Mouse (Mus musculus): ENCODE measurements around the gene Shisal1. TPM values are rescaled to one million over a fixed set of nuclear protein-coding genes. Genes with fewer than 3 reads are reported as not detected.

The Shisal1 gene
- total RNA-seq, 2 experiments from 2014 or later, result 31.5 to 42.0 TPM

DNA sequence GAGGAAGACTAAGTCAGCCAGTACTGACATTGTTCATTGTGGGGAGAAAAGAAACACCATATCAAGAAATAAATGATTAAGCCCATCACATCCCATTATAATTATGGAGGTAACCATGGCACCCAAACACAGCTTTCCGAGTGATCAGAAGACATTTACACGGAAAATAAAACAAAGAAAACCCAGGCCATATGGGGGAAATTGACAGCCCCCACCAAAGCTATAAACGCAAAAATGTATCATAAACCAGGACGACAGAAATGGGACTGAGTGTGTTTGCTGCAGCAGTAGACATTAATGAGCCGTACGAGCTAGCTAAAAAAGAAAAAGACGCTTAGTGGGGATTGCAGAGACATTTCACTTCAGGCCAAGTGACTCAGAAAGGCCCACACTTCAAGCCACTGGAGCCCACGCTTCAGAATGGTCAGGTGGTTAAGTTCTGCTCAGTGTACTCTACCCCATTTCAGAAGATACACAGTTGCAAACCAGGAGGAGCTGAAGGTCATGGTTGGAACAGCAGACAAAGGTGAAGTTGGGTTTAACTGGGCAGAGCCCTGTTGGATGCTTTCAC, 60.8 kb downstream of the Shisal1 start:
- DNase-seq, result no peak
- intact Hi-C loops (cut with DNase I), result no loop called here

- DNase-seq, result no peak
- intact Hi-C loops (cut with DNase I), result no loop called here
Measured at GRCm38 (mm10) chr15:84384066-84384465, 62.8 kb downstream of the Shisal1 start.

DNA sequence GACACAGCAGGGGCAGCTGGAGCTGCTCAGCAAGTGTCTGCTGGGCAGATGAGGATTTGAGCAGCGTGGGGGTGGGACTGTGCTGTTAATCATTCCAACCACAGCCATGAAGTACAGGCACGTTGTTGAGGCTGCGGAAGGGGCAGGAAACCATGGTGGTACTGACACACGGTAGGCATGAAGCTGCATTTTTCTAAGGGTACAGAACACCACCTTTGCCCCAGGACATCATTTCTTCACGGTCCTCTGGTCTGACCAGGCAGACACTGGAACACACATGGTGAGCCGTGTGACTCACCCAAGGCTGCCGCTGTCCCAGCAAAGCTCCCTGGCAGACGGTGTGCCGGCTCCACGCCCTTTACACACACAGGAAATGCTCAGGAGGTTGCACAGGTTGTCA, 66.7 kb downstream of the Shisal1 start:
- no peak for DNase-seq
- intact Hi-C loops (cut with DNase I), result no loop called here

DNA sequence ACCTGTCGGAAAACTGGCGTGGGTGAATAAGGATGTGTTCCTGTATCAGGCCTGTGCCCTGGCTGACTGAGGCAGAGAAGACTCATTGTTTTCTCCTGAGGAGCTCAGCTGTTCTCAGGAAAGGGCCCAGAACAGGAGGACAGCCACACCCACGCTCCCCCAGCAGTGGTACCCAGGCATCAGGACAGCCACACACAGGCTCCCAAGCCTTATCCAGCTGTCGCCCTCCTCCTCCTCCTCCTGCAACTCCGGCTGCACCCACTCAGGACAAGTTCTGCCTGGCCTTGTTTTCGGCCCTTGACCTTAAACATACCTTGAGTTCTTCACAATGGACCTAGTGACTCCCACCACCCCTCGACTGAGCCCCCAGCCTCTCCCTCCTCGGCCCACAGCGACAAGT, 68.2 kb downstream of the Shisal1 start:
- intact Hi-C loops (cut with DNase I), result no loop called here
- no peak for DNase-seq

DNA sequence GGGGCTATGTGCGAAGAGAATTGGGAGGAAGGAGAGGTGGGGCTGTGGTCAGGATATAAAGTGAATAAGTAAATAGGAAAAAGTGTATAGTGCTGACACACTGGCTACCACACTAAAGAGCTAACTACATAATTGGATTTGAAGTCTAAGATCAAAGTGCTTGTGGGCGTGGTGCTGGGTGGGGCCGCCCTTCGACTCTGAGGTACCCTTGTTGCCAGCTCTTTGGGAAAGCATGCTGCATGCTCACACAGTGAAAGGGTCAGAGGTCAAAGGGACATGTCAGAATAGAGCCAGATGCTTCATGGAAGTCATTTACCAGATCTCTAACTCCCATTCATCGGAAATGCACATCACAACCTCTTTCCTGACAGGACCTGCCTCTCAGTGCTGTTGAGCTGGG, 74.1 kb downstream of the Shisal1 start:
- intact Hi-C loops (cut with DNase I), result no loop called here

GRCm38 (mm10) chr15:84367402-84367801, 79.5 kb downstream of the Shisal1 start:
- peak; percentile 25 for DNase-seq
- intact Hi-C loops (cut with DNase I), result no loop called here

More for the DNA sequence above, 74.1 kb downstream of the Shisal1 start:
- DNase-seq, result no peak

GRCm38 (mm10) chr15:84366574-84366989, 80.3 kb downstream of the Shisal1 start:
- intact Hi-C loops (cut with DNase I), result no loop called here
- peak; percentile 86 for DNase-seq

- no peak for DNase-seq
- intact Hi-C loops (cut with DNase I), result no loop called here
Measured at GRCm38 (mm10) chr15:84365675-84366381, 81.1 kb downstream of the Shisal1 start.

DNA sequence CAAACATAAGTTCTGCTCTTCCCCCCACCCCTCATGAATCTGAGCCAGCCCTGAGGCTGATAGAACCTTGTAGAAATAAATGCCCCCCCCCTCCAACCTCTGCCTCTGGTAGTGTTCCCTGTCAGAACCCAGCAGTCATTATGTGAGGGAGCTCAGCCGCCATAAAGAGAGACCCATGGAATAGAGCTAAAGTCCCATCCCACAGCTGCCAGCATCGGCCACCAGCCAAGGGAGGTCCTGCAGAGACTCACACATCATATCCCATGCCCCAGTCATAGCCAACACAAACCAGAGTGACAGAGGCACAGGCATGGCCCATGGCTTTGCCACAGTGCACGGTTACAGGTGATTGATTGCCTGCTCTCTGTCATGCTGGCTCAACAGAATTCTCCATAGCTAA, 82.2 kb downstream of the Shisal1 start:
- peak; percentile 53 for DNase-seq
- intact Hi-C loops (cut with DNase I), result no loop called here

DNA sequence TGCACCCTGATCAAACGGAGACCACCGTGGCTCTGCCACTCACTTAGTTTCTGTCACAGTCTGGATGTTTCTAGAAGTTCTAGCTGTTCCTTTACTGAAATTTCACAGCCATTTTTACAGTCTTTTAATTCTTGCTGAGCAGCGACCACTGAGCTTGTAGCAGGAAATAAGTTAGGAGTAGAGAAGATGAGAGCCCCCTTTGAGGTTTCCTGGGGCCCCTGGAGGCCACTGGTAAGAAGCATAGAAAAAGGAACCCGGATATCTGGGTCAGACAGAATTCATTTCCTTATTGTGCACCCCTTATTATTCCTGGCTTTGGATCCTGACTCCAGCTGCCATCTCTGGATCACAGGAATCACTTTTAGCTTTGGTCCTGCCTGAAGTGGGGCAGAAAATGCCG, 91.8 kb downstream of the Shisal1 start:
- DNase-seq, result no peak
- intact Hi-C loops (cut with DNase I), result no loop called here

DNA sequence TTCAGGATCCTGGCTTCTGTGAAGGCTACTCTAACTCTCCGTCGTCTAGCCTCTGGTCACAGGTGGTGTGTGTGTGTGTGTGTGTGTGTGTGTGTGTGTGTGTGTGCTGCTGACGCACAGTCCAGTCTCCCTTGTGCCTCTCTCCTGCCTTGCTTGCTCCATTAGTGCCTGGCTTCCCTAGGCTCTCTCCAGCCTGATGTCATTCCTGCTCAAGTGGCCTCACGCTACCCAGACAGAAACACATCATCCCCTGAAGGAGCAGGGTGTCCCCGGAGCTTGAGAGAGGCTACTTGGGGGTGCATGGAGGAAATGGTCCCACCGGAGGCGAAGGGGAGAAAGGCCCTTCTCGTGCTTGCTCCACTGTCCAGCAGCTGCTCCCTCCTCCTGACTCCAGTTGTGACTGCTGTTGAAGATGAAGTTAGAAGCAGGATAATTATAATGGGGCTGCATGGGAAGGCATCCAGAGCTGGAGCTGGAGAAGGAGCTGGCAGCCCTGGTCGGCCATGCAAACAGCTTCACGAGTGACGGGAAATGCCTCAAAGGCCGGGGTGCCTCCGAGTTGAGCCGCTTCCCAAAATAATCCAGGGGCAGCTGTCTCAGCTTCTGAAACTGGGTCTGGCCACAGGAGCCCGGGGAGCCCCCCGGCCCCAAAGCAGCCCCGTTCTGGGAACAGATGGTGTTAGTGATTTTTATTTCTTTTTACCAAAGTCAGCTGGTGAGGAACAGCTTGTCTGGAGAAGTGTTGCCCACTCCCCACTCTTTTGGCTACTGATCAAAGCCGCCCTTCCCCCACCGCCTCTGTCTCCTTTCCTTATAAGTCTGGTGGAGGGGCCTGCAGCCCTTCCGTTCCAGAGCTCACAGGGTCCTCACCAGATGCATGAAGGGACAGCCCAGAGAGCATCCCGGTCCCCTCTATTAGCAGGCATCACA, 94.7 kb downstream of the Shisal1 start:
- intact Hi-C loops (cut with DNase I), result no loop called here
- peak; percentile 89 for DNase-seq

DNA sequence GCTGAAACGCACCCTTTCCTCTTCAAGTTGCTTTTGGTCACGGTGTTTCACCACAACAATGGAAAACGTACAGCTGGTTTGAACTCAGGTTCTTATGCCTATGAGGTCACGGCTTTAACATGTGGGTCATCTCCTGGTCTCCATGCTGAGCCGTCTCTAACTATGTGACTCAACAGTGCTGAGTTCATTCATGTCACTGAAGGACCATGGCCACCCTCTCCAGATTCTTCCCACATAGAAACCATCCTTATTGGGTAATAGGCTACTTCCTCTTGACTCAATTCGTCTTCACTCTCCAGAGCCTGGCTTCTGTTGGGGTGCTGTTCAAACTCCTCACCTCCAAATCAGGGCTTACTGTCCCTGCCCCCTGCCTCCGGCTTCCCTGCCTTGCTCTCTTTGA, 95.6 kb downstream of the Shisal1 start:
- DNase-seq, result no peak
- intact Hi-C loops (cut with DNase I), result no loop called here

DNA sequence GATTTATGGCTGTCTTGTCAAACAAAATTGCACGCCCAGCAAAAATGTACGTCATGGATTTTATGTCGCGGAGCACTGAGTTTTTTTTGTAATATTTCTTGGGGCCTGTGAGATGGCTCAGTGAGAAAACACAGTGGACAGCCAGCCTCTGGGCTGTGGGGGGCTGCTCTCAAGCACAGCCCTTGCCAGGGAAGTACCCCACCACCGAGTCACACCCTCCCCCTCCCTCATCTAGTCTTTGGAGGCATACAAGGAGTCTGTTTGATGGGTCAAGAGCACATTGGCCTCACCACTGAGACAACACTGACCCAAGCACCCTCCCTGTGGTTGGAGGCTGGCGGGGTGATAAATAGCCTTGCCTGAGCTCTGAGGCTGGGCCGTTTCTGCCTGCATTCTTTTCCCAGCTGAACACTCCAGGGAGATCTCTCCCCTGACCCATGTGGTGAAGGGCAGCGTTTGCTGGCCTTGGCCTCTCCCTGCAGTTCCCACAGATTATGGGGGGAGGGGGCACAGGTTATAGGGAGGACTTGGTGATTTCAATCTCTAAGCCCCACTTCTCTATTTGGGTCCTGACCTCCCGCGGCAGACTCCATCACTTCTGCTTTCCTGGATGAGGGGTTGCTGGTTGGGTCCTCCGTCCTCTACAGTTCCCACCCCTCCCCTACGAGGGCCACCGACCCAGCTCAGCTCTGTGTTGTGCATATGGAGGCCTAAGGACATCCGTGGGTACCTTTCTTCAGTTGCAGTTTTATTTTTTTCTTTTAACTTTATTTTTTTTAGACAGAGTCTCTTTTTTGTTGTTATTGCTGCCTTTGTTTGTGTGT, 96.8 kb downstream of the Shisal1 start:
- no peak for DNase-seq

GRCm38 (mm10) chr15:84348769-84349168, 98.1 kb downstream of the Shisal1 start:
- intact Hi-C loops (cut with DNase I), result no loop called here
- no peak for DNase-seq

More for the DNA sequence above, 96.8 kb downstream of the Shisal1 start:
- intact Hi-C loops (cut with DNase I), result no loop called here

- no peak for DNase-seq
- intact Hi-C loops (cut with DNase I), result no loop called here
Measured at GRCm38 (mm10) chr15:84340926-84341325, 106.0 kb downstream of the Shisal1 start.

DNA sequence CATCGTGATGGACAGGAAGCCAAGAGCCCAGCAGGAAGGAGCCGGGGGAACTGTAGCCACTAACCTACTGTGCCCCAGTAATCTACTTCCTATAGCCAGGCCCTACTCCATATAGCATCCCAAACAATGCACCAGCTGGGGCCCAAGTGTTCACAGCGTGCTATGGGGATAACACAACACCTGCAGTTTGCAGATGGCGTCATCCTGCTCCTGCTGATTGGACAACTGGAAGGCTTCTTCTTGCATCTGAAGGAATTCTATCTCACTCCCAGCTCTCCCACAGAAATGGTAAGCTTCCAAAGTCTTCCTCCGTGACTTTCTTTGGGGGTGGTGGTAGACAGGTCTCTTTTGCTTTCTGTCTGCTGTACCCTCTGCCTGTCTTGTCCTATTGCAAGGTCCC, 109.3 kb downstream of the Shisal1 start:
- DNase-seq, result no peak
- intact Hi-C loops (cut with DNase I), result no loop called here

DNA sequence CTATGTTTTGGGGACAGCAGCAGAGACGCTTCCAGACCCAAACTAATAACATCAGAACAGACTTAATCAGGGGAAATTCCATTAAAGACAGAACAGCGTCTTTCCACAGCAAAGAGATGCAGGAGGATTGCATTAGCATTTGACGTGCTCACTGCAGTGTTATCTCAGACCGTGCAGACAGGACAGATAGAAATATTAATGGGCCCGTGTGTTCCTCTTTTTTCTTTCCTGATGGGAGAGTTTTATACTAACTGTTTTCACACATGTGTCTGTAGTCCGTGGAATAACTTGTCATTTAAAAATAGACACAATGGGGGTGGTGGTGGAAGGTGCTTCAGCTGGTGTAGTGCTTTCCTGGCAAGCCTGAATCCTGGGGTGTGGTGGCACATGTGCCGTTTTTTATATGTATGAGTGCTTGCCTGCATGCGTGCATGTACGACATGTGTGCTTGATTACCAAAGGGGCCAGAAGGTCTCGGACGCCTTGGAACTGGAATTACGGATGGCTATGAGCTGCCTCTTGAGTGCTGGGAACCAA, 110.5 kb downstream of the Shisal1 start:
- no peak for DNase-seq

GRCm38 (mm10) chr15:84331066-84331612, 115.8 kb downstream of the Shisal1 start:
- no peak for DNase-seq
- intact Hi-C loops (cut with DNase I), result no loop called here

More for the DNA sequence above, 110.5 kb downstream of the Shisal1 start:
- intact Hi-C loops (cut with DNase I), result no loop called here

GRCm38 (mm10) chr15:84329940-84330339, 117.0 kb downstream of the Shisal1 start:
- intact Hi-C loops (cut with DNase I), result no loop called here
- no peak for DNase-seq

All from left cerebral cortex, postnatal 4 days (tissue).